Mouse (Mus musculus): ENCODE results near the gene Gsta4. TPM values are rescaled to one million over a fixed set of nuclear protein-coding genes. Genes with fewer than 3 reads are reported as not detected.
"Not testable (repeated sequence)": the region's sequence is repeated elsewhere in the genome, so short reads cannot be mapped to it uniquely, and the experiment has no call there.

Gene Gsta4
- polyA plus RNA-seq (2014; fragmentation: Nextera tagmentation; extraction: Ambion mirVana) = 44.0 and 46.4 TPM in 2 replicates

- H3K9me3 ChIP-seq (ENCODE audit: control insufficient read depth, low read length); ATAC-seq (ENCODE audit: low FRiP score); H3K27me3 ChIP-seq (ENCODE audit: control insufficient read depth, insufficient read depth, low read length); H3K4me1 ChIP-seq (replicated peaks; ENCODE audit: control insufficient read depth, insufficient read depth, low read length); H3K9ac ChIP-seq (ENCODE audit: low read depth, low read length); H3K4me3 ChIP-seq (ENCODE audit: low read depth, low read length); H3K27ac ChIP-seq (ENCODE audit: low read depth, low read length); H3K36me3 ChIP-seq (ENCODE audit: control insufficient read depth, insufficient read depth, low read length); DNase-seq (ENCODE audit: low spot score); H3K4me2 ChIP-seq (replicated peaks; ENCODE audit: low read depth, low read length): not testable (repeated sequence)
- WGBS = 90% methylated on average over 4 of the region's 7 CpGs
Observed at GRCm38 (mm10) chr9:78182474-78182873, at the start of gene Gsta4. TSS of gene Gsta4 (plus strand) at chr9:78182774.

- peaks cover 3% of the 10 kb centered on the region for H3K36me3 ChIP-seq (ENCODE audit: control insufficient read depth, insufficient read depth, low read length)
- no peaks in the 10 kb centered on the region for H3K4me1 ChIP-seq (replicated peaks; ENCODE audit: control insufficient read depth, insufficient read depth, low read length)
- WGBS = 79% methylated on average over 7 of the region's 7 CpGs
- no peak for DNase-seq (ENCODE audit: low spot score)
- H3K27ac ChIP-seq (ENCODE audit: low read depth, low read length) = no peak overlapping the region
- ATAC-seq (ENCODE audit: low FRiP score) = no peak
- no peak overlapping the region for H3K4me3 ChIP-seq (ENCODE audit: low read depth, low read length)
- no peak overlapping the region for H3K9ac ChIP-seq (ENCODE audit: low read depth, low read length)
- no peak overlapping the region for H3K4me2 ChIP-seq (replicated peaks; ENCODE audit: low read depth, low read length)
- no peaks in the 10 kb centered on the region for H3K9me3 ChIP-seq (ENCODE audit: control insufficient read depth, low read length)
- H3K27me3 ChIP-seq (ENCODE audit: control insufficient read depth, insufficient read depth, low read length) = no peaks in the 10 kb centered on the region
Observed at GRCm38 (mm10) chr9:78135658-78136057, 46.9 kb upstream of the Gsta4 start.

- Histone ChIP-seq H3K27ac (ENCODE audit: low read depth, low read length) (no peak overlapping the region), H3K4me2 (replicated peaks; ENCODE audit: low read depth, low read length) (no peak overlapping the region), H3K4me1 (replicated peaks; ENCODE audit: control insufficient read depth, insufficient read depth, low read length) (no peaks in the 10 kb centered on the region), H3K4me3 (ENCODE audit: low read depth, low read length) (no peak overlapping the region), H3K9me3 (ENCODE audit: control insufficient read depth, low read length) (no peaks in the 10 kb centered on the region), H3K27me3 (ENCODE audit: control insufficient read depth, insufficient read depth, low read length) (no peaks in the 10 kb centered on the region), H3K9ac (ENCODE audit: low read depth, low read length) (no peak overlapping the region), H3K36me3 (ENCODE audit: control insufficient read depth, insufficient read depth, low read length) (peaks cover 9% of the 10 kb centered on the region)
- ATAC-seq (ENCODE audit: low FRiP score) (no peak), DNase-seq (ENCODE audit: low spot score) (no peak)
- 93% methylated on average over 9 of the region's 9 CpGs for WGBS
Observed at GRCm38 (mm10) chr9:78138044-78138676, 44.4 kb upstream of the Gsta4 start.

GRCm38 (mm10) chr9:78139463-78139862 lies 43.1 kb upstream of the Gsta4 start:
- DNase-seq (ENCODE audit: low spot score) (no peak), ATAC-seq (ENCODE audit: low FRiP score) (no peak)
- Histone ChIP-seq H3K36me3 (ENCODE audit: control insufficient read depth, insufficient read depth, low read length) (peaks cover 9% of the 10 kb centered on the region), H3K27me3 (ENCODE audit: control insufficient read depth, insufficient read depth, low read length) (no peaks in the 10 kb centered on the region), H3K4me1 (replicated peaks; ENCODE audit: control insufficient read depth, insufficient read depth, low read length) (no peaks in the 10 kb centered on the region), H3K9ac (ENCODE audit: low read depth, low read length) (no peak overlapping the region), H3K4me3 (ENCODE audit: low read depth, low read length) (no peak overlapping the region), H3K27ac (ENCODE audit: low read depth, low read length) (no peak overlapping the region), H3K9me3 (ENCODE audit: control insufficient read depth, low read length) (no peaks in the 10 kb centered on the region), H3K4me2 (replicated peaks; ENCODE audit: low read depth, low read length) (no peak overlapping the region)
- 92% methylated on average over 4 of the region's 4 CpGs for WGBS

GRCm38 (mm10) chr9:78146099-78146498 lies 36.5 kb upstream of the Gsta4 start:
- no peak overlapping the region for H3K9ac ChIP-seq (ENCODE audit: low read depth, low read length)
- H3K4me3 ChIP-seq (ENCODE audit: low read depth, low read length) = no peak overlapping the region
- ATAC-seq (ENCODE audit: low FRiP score) = no peak
- H3K4me2 ChIP-seq (replicated peaks; ENCODE audit: low read depth, low read length) = no peak overlapping the region
- no peaks in the 10 kb centered on the region for H3K4me1 ChIP-seq (replicated peaks; ENCODE audit: control insufficient read depth, insufficient read depth, low read length)
- peaks cover 9% of the 10 kb centered on the region for H3K36me3 ChIP-seq (ENCODE audit: control insufficient read depth, insufficient read depth, low read length)
- WGBS = 81% methylated on average over 4 of the region's 4 CpGs
- H3K27ac ChIP-seq (ENCODE audit: low read depth, low read length) = no peak overlapping the region
- no peak for DNase-seq (ENCODE audit: low spot score)
- no peaks in the 10 kb centered on the region for H3K27me3 ChIP-seq (ENCODE audit: control insufficient read depth, insufficient read depth, low read length)
- H3K9me3 ChIP-seq (ENCODE audit: control insufficient read depth, low read length) = no peaks in the 10 kb centered on the region

- H3K4me1 ChIP-seq (replicated peaks; ENCODE audit: control insufficient read depth, insufficient read depth, low read length) = no peaks in the 10 kb centered on the region
- DNase-seq (ENCODE audit: low spot score) = no peak
- no peak overlapping the region for H3K9ac ChIP-seq (ENCODE audit: low read depth, low read length)
- peaks cover 8% of the 10 kb centered on the region for H3K36me3 ChIP-seq (ENCODE audit: control insufficient read depth, insufficient read depth, low read length)
- H3K27me3 ChIP-seq (ENCODE audit: control insufficient read depth, insufficient read depth, low read length) = no peaks in the 10 kb centered on the region
- WGBS = 80% methylated on average over 6 of the region's 6 CpGs
- no peak; the same call in 1 of the 2 replicates for ATAC-seq (ENCODE audit: low FRiP score)
- no peak overlapping the region for H3K4me2 ChIP-seq (replicated peaks; ENCODE audit: low read depth, low read length)
- H3K9me3 ChIP-seq (ENCODE audit: control insufficient read depth, low read length) = no peaks in the 10 kb centered on the region
- H3K27ac ChIP-seq (ENCODE audit: low read depth, low read length) = no peak overlapping the region
- no peak overlapping the region for H3K4me3 ChIP-seq (ENCODE audit: low read depth, low read length)
Observed at GRCm38 (mm10) chr9:78146627-78147026, 35.9 kb upstream of the Gsta4 start.

- DNase-seq (ENCODE audit: low spot score) (no peak), ATAC-seq (ENCODE audit: low FRiP score) (no peak)
- WGBS = 93% methylated on average over 6 of the region's 6 CpGs
- H3K9me3 ChIP-seq (ENCODE audit: control insufficient read depth, low read length) = no peaks in the 10 kb centered on the region
- no peak overlapping the region for H3K9ac ChIP-seq (ENCODE audit: low read depth, low read length)
- no peak overlapping the region for H3K4me3 ChIP-seq (ENCODE audit: low read depth, low read length)
- H3K4me2 ChIP-seq (replicated peaks; ENCODE audit: low read depth, low read length) = no peak overlapping the region
- H3K27ac ChIP-seq (ENCODE audit: low read depth, low read length) = no peak overlapping the region
- no peaks in the 10 kb centered on the region for H3K27me3 ChIP-seq (ENCODE audit: control insufficient read depth, insufficient read depth, low read length)
- no peaks in the 10 kb centered on the region; the same call in 1 of the 2 replicates for H3K36me3 ChIP-seq (ENCODE audit: control insufficient read depth, insufficient read depth, low read length)
- no peaks in the 10 kb centered on the region for H3K4me1 ChIP-seq (replicated peaks; ENCODE audit: control insufficient read depth, insufficient read depth, low read length)
Observed at GRCm38 (mm10) chr9:78148149-78148548, 34.4 kb upstream of the Gsta4 start.

- not testable (repeated sequence) for H3K36me3 ChIP-seq (ENCODE audit: control insufficient read depth, insufficient read depth, low read length); H3K27me3 ChIP-seq (ENCODE audit: control insufficient read depth, insufficient read depth, low read length); H3K9me3 ChIP-seq (ENCODE audit: control insufficient read depth, low read length); H3K27ac ChIP-seq (ENCODE audit: low read depth, low read length); H3K4me3 ChIP-seq (ENCODE audit: low read depth, low read length); DNase-seq (ENCODE audit: low spot score); H3K4me2 ChIP-seq (replicated peaks; ENCODE audit: low read depth, low read length); ATAC-seq (ENCODE audit: low FRiP score); H3K9ac ChIP-seq (ENCODE audit: low read depth, low read length); H3K4me1 ChIP-seq (replicated peaks; ENCODE audit: control insufficient read depth, insufficient read depth, low read length)
- 91% methylated on average over 2 of the region's 2 CpGs for WGBS
Observed at GRCm38 (mm10) chr9:78149770-78150169, 32.8 kb upstream of the Gsta4 start.

GRCm38 (mm10) chr9:78154211-78154977 lies 28.2 kb upstream of the Gsta4 start:
- DNase-seq (ENCODE audit: low spot score) (no peak), ATAC-seq (ENCODE audit: low FRiP score) (no peak)
- Histone ChIP-seq H3K9me3 (ENCODE audit: control insufficient read depth, low read length) (no peaks in the 10 kb centered on the region), H3K4me3 (ENCODE audit: low read depth, low read length) (no peak overlapping the region), H3K27ac (ENCODE audit: low read depth, low read length) (no peak overlapping the region), H3K27me3 (ENCODE audit: control insufficient read depth, insufficient read depth, low read length) (no peaks in the 10 kb centered on the region), H3K36me3 (ENCODE audit: control insufficient read depth, insufficient read depth, low read length) (peaks cover 6% of the 10 kb centered on the region; the same call in 1 of the 2 replicates), H3K4me1 (replicated peaks; ENCODE audit: control insufficient read depth, insufficient read depth, low read length) (no peaks in the 10 kb centered on the region), H3K9ac (ENCODE audit: low read depth, low read length) (no peak overlapping the region), H3K4me2 (replicated peaks; ENCODE audit: low read depth, low read length) (no peak overlapping the region)
- 89% methylated on average over 11 of the region's 11 CpGs for WGBS

Data from hindbrain, embryonic 11.5 days (tissue).